Mouse (Mus musculus) lung, adult 2 months (tissue): ENCODE measurements at regions not wholly inside any gene's neighbourhood (a gene's known extent, or its start where the extent isn't known, plus 50 kb on each side); places are given as distances from the start of the nearest gene placed in this dataset.

Experiments
- DNase-seq: peaks from one replicate; pipeline ENCODE4 v3.0.0; 2022
- H3K4me1 ChIP-seq: fragments of 200-500 bp; 2 replicates; pipeline ENCODE4 v1.6.1; 2011; ENCODE audit warnings: low read length; ENCODE audit not compliant: control insufficient read depth, insufficient read depth
- H3K4me3 ChIP-seq: fragments of 200-500 bp; replicated peaks from 2 replicates; pipeline ENCODE3; 2011; ENCODE audit warnings: low read depth, mild to moderate bottlenecking, control low read depth, low read length; ENCODE audit errors: extremely low read depth
- CTCF ChIP-seq: fragments of 200-500 bp; IDR thresholded peaks from 2 replicates; pipeline ENCODE4 v1.5.1; 2011; ENCODE audit warnings: mild to moderate bottlenecking, low read length, control low read depth; ENCODE audit not compliant: insufficient read depth
- POLR2A ChIP-seq: fragments of 200-500 bp; IDR thresholded peaks from 2 replicates; pipeline ENCODE4 v1.6.1; 2011; ENCODE audit warnings: low read depth, mild to moderate bottlenecking, control low read depth, low read length, borderline replicate concordance; ENCODE audit errors: extremely low read depth
- WGBS: fragments of 180-500 bp; shearing (Covaris S2); methylation state at CpG from one replicate; pipeline ENCODE4 v1.1.7; 2018; 5-methylcytosine and 5-hydroxymethylcytosine counted together

- DNase-seq = no peak
- Histone ChIP-seq H3K4me3 (no peak overlapping the region), H3K4me1 (peaks cover 3% of the 10 kb centered on the region; the same call in 1 of the 2 replicates)
- TF ChIP-seq POLR2A (no peak), CTCF (no peak)
- WGBS = 93% methylated on average over 5 of the region's 5 CpGs
Measured at GRCm38 (mm10) chr14:25204091-25204490, 254.9 kb upstream of the Zmiz1 start.

GRCm38 (mm10) chr14:25206855-25207254 lies 252.1 kb upstream of the Zmiz1 start:
- WGBS = 85% methylated on average over 4 of the region's 4 CpGs

GRCm38 (mm10) chr14:25207422-25207821 lies 251.6 kb upstream of the Zmiz1 start:
- 80% methylated on average over 5 of the region's 5 CpGs for WGBS
- no peaks in the 10 kb centered on the region; the same call in 1 of the 2 replicates for H3K4me1 ChIP-seq
- DNase-seq = no peak

More at GRCm38 (mm10) chr14:25206855-25207254, 252.1 kb upstream of the Zmiz1 start:
- H3K4me3 ChIP-seq = no peak overlapping the region
- TF ChIP-seq CTCF (no peak), POLR2A (no peak)
- no peak for DNase-seq
- H3K4me1 ChIP-seq = no peaks in the 10 kb centered on the region; the same call in 1 of the 2 replicates

GRCm38 (mm10) chr14:25208221-25209056 lies 250.5 kb upstream of the Zmiz1 start:
- Histone ChIP-seq H3K4me3 (no peak overlapping the region), H3K4me1 (no peaks in the 10 kb centered on the region; the same call in 1 of the 2 replicates)
- 54% methylated on average over 9 of the region's 9 CpGs for WGBS
- no peak for DNase-seq
- TF ChIP-seq CTCF = no peak
- no peak for TF ChIP-seq POLR2A

More at GRCm38 (mm10) chr14:25207422-25207821, 251.6 kb upstream of the Zmiz1 start:
- no peak overlapping the region for H3K4me3 ChIP-seq
- TF ChIP-seq CTCF (no peak), POLR2A (no peak)

GRCm38 (mm10) chr14:25213056-25213455 lies 245.9 kb upstream of the Zmiz1 start:
- TF ChIP-seq CTCF (no peak), POLR2A (no peak)
- WGBS = 67% methylated on average over 6 of the region's 6 CpGs
- no peak for DNase-seq
- Histone ChIP-seq H3K4me1 (no peaks in the 10 kb centered on the region; the same call in 1 of the 2 replicates), H3K4me3 (no peak overlapping the region)

GRCm38 (mm10) chr14:25223091-25223490 lies 235.9 kb upstream of the Zmiz1 start:
- WGBS = 20% methylated on average over 1 of the region's 1 CpGs
- H3K4me3 ChIP-seq = no peak overlapping the region
- peaks cover 4% of the 10 kb centered on the region for H3K4me1 ChIP-seq
- no peak for DNase-seq
- TF ChIP-seq POLR2A (no peak), CTCF (no peak)

- DNase-seq = no peak
- no peak for TF ChIP-seq POLR2A
- TF ChIP-seq CTCF = no peak
- Histone ChIP-seq H3K4me1 (peaks cover 4% of the 10 kb centered on the region), H3K4me3 (no peak overlapping the region)
- 77% methylated on average over 3 of the region's 3 CpGs for WGBS
Measured at GRCm38 (mm10) chr14:25225214-25225613, 233.8 kb upstream of the Zmiz1 start.

- H3K4me1 ChIP-seq = peaks cover 4% of the 10 kb centered on the region
- TF ChIP-seq POLR2A (peak; percentile 46; the same call in 1 of the 2 replicates), CTCF (no peak)
- 13% methylated on average over 11 of the region's 11 CpGs for WGBS
- peak; percentile 55 for DNase-seq
- H3K4me3 ChIP-seq = no peak overlapping the region
Measured at GRCm38 (mm10) chr14:25226155-25226839, 232.7 kb upstream of the Zmiz1 start.

GRCm38 (mm10) chr14:25226840-25227506 lies 232.0 kb upstream of the Zmiz1 start:
- no peak overlapping the region for H3K4me3 ChIP-seq
- DNase-seq = peak; percentile 17
- WGBS = 34% methylated on average over 7 of the region's 7 CpGs
- H3K4me1 ChIP-seq = peaks cover 4% of the 10 kb centered on the region
- no peak for TF ChIP-seq CTCF
- TF ChIP-seq POLR2A = 0 out of 2 replicates have a peak, but pooled peaks have one; percentile 4
